Mouse (Mus musculus): ENCODE measurements around the gene Pdlim4. TPM values are rescaled to one million over a fixed set of nuclear protein-coding genes. Genes with fewer than 3 reads are reported as not detected.

Gene Pdlim4
- polyA plus RNA-seq, 1 experiment = 21.2 TPM

GRCm38 (mm10) chr11:54065106-54065914 is 3.5 kb downstream of the Pdlim4 start:
- Histone ChIP-seq H3K4me3 (ENCODE audit: insufficient read depth, low read length) (no peak overlapping the region), H3K4me1 (ENCODE audit: control insufficient read depth, insufficient read depth, low read length) (peaks cover 2% of the 10 kb centered on the region; the same call in 1 of the 2 replicates), H3K27ac (ENCODE audit: insufficient read depth, low read length) (no peak overlapping the region)
- TF ChIP-seq CTCF (IDR thresholded peaks at IDR 0.05; ENCODE audit: extremely low read depth, insufficient read depth, low read length) = no peak
- TF ChIP-seq POLR2A (IDR thresholded peaks at IDR 0.05; ENCODE audit: extremely low read depth, insufficient read depth, low read length) = no peak

- TF ChIP-seq CTCF (IDR thresholded peaks at IDR 0.05; ENCODE audit: extremely low read depth, insufficient read depth, low read length) = no peak
- no peak for TF ChIP-seq POLR2A (IDR thresholded peaks at IDR 0.05; ENCODE audit: extremely low read depth, insufficient read depth, low read length)
- Histone ChIP-seq H3K4me1 (ENCODE audit: control insufficient read depth, insufficient read depth, low read length) (peaks cover 2% of the 10 kb centered on the region; the same call in 1 of the 2 replicates), H3K4me3 (ENCODE audit: insufficient read depth, low read length) (no peak overlapping the region), H3K27ac (ENCODE audit: insufficient read depth, low read length) (no peak overlapping the region)
These were observed 4.3 kb downstream of the Pdlim4 start for GRCm38 (mm10) chr11:54064412-54064978.

- Histone ChIP-seq H3K4me3 (ENCODE audit: insufficient read depth, low read length) (no peak overlapping the region), H3K4me1 (ENCODE audit: control insufficient read depth, insufficient read depth, low read length) (peaks cover 5% of the 10 kb centered on the region), H3K27ac (ENCODE audit: insufficient read depth, low read length) (no peak overlapping the region)
- TF ChIP-seq CTCF (IDR thresholded peaks at IDR 0.05; ENCODE audit: extremely low read depth, insufficient read depth, low read length) (no peak), POLR2A (IDR thresholded peaks at IDR 0.05; ENCODE audit: extremely low read depth, insufficient read depth, low read length) (no peak)
These were observed 5.4 kb downstream of the Pdlim4 start for GRCm38 (mm10) chr11:54063472-54063775.

- no peak for TF ChIP-seq CTCF (IDR thresholded peaks at IDR 0.05; ENCODE audit: extremely low read depth, insufficient read depth, low read length)
- no peak for TF ChIP-seq POLR2A (IDR thresholded peaks at IDR 0.05; ENCODE audit: extremely low read depth, insufficient read depth, low read length)
- peaks cover 5% of the 10 kb centered on the region for H3K4me1 ChIP-seq (ENCODE audit: control insufficient read depth, insufficient read depth, low read length)
- H3K27ac ChIP-seq (ENCODE audit: insufficient read depth, low read length) = no peak overlapping the region
- no peak overlapping the region for H3K4me3 ChIP-seq (ENCODE audit: insufficient read depth, low read length)
These were observed 5.9 kb downstream of the Pdlim4 start for GRCm38 (mm10) chr11:54062753-54063471.

GRCm38 (mm10) chr11:54062086-54062752 is 6.6 kb downstream of the Pdlim4 start:
- TF ChIP-seq POLR2A (IDR thresholded peaks at IDR 0.05; ENCODE audit: extremely low read depth, insufficient read depth, low read length) = no peak
- TF ChIP-seq CTCF (IDR thresholded peaks at IDR 0.05; ENCODE audit: extremely low read depth, insufficient read depth, low read length) = no peak
- H3K4me1 ChIP-seq (ENCODE audit: control insufficient read depth, insufficient read depth, low read length) = peaks cover 6% of the 10 kb centered on the region
- no peak overlapping the region for H3K27ac ChIP-seq (ENCODE audit: insufficient read depth, low read length)

GRCm38 (mm10) chr11:54060316-54060715 is 8.5 kb downstream of the Pdlim4 start:
- Histone ChIP-seq H3K27ac (ENCODE audit: insufficient read depth, low read length) (no peak overlapping the region), H3K4me1 (ENCODE audit: control insufficient read depth, insufficient read depth, low read length) (peaks cover 6% of the 10 kb centered on the region), H3K4me3 (ENCODE audit: insufficient read depth, low read length) (no peak overlapping the region)
- TF ChIP-seq POLR2A (IDR thresholded peaks at IDR 0.05; ENCODE audit: extremely low read depth, insufficient read depth, low read length) (no peak), CTCF (IDR thresholded peaks at IDR 0.05; ENCODE audit: extremely low read depth, insufficient read depth, low read length) (no peak)

More at GRCm38 (mm10) chr11:54062086-54062752, 6.6 kb downstream of the Pdlim4 start:
- H3K4me3 ChIP-seq (ENCODE audit: insufficient read depth, low read length) = no peak overlapping the region

GRCm38 (mm10) chr11:54059526-54059925 is 9.3 kb downstream of the Pdlim4 start:
- TF ChIP-seq CTCF (IDR thresholded peaks at IDR 0.05; ENCODE audit: extremely low read depth, insufficient read depth, low read length) (no peak), POLR2A (IDR thresholded peaks at IDR 0.05; ENCODE audit: extremely low read depth, insufficient read depth, low read length) (no peak)
- peaks cover 6% of the 10 kb centered on the region for H3K4me1 ChIP-seq (ENCODE audit: control insufficient read depth, insufficient read depth, low read length)
- H3K4me3 ChIP-seq (ENCODE audit: insufficient read depth, low read length) = no peak overlapping the region
- no peak overlapping the region for H3K27ac ChIP-seq (ENCODE audit: insufficient read depth, low read length)

GRCm38 (mm10) chr11:54058643-54059042 is 10.2 kb downstream of the Pdlim4 start:
- Histone ChIP-seq H3K27ac (ENCODE audit: insufficient read depth, low read length) (peak overlapping the region; percentile 8; the same call in 1 of the 2 replicates), H3K4me3 (ENCODE audit: insufficient read depth, low read length) (no peak overlapping the region)
- TF ChIP-seq CTCF (IDR thresholded peaks at IDR 0.05; ENCODE audit: extremely low read depth, insufficient read depth, low read length) (no peak), POLR2A (IDR thresholded peaks at IDR 0.05; ENCODE audit: extremely low read depth, insufficient read depth, low read length) (no peak)

GRCm38 (mm10) chr11:54058056-54058617 is 10.7 kb downstream of the Pdlim4 start:
- Histone ChIP-seq H3K4me3 (ENCODE audit: insufficient read depth, low read length) (no peak overlapping the region), H3K27ac (ENCODE audit: insufficient read depth, low read length) (peak overlapping the region; percentile 3; the same call in 1 of the 2 replicates), H3K4me1 (ENCODE audit: control insufficient read depth, insufficient read depth, low read length) (peaks cover 9% of the 10 kb centered on the region)
- TF ChIP-seq CTCF (IDR thresholded peaks at IDR 0.05; ENCODE audit: extremely low read depth, insufficient read depth, low read length) = no peak
- TF ChIP-seq POLR2A (IDR thresholded peaks at IDR 0.05; ENCODE audit: extremely low read depth, insufficient read depth, low read length) = no peak

More at GRCm38 (mm10) chr11:54058643-54059042, 10.2 kb downstream of the Pdlim4 start:
- peaks cover 6% of the 10 kb centered on the region for H3K4me1 ChIP-seq (ENCODE audit: control insufficient read depth, insufficient read depth, low read length)

All from cortical plate, adult 2 months (tissue).